Mouse (Mus musculus) central nervous system, embryonic 14 days (tissue): ENCODE measurements around the gene Hsp90b1. TPM values are rescaled to one million over a fixed set of nuclear protein-coding genes. Genes with fewer than 3 reads are reported as not detected.

Experiments
- polyA plus RNA-seq: library from polyadenylated mRNA; depleted of rRNA; stranded (reverse); fragments of >200 nt; gene quantifications from 2 replicates; pipeline ENCODE4 v1.2.3, GENCODE M21; 2012; rRNA removed

Gene Hsp90b1
- 221 and 264 TPM in 2 replicates for polyA plus RNA-seq

GRCm38 (mm10) chr10:86705318-86705921, at the start of gene Hsp90b1, which contains the start of gene Ttc41:
Gene Hsp90b1 (minus strand): TSS chr10:86705509.
Gene Ttc41 (plus strand): TSS chr10:86705811.

Other genes with a start within 250 kb of the Hsp90b1 start
- gene Syn3, start 206.6 kb downstream of the Hsp90b1 start, polyA plus RNA-seq = 10.8 and 12.4 TPM in 2 replicates
- gene Ttc41, start 302 bp upstream of the Hsp90b1 start, polyA plus RNA-seq = 3.0 and 3.7 TPM in 2 replicates
- not detected in 2 replicates for gene Gm49358, start 58.5 kb upstream of the Hsp90b1 start, polyA plus RNA-seq
- 33.0 and 33.8 TPM in 2 replicates for gene Nt5dc3, start 73.5 kb upstream of the Hsp90b1 start, polyA plus RNA-seq